Mouse (Mus musculus): ENCODE results near the gene 1700025B11Rik. TPM values are rescaled to one million over a fixed set of nuclear protein-coding genes. Genes with fewer than 3 reads are reported as not detected.
"Not testable (repeated sequence)": the region's sequence is repeated elsewhere in the genome, so short reads cannot be mapped to it uniquely, and the experiment has no call there.

The 1700025B11Rik gene
- not detected in 2 replicates for polyA plus RNA-seq (2016; fragmentation: Nextera tagmentation; extraction: Ambion mirVana)

GRCm38 (mm10) chr15:77561792-77562191 is at the start of gene 1700025B11Rik:
1700025B11Rik (minus strand) TSS chr15:77561892.
- no peak for DNase-seq (ENCODE audit: low spot score)
- Histone ChIP-seq H3K9me3 (replicated peaks) (no peaks in the 10 kb centered on the region), H3K4me1 (no peaks in the 10 kb centered on the region), H3K27ac (replicated peaks) (no peak within 1 kb of the TSS), H3K4me3 (no peak within 1 kb of the TSS), H3K36me3 (no peaks in the 10 kb centered on the region), H3K27me3 (ENCODE audit: low read depth, poor library complexity, severe bottlenecking) (no peaks in the 10 kb centered on the region)

GRCm38 (mm10) chr15:77606069-77606468 is 44.4 kb upstream of the 1700025B11Rik start:
- no peak for DNase-seq (ENCODE audit: low spot score)
- no peak overlapping the region for H3K27ac ChIP-seq (replicated peaks)
- H3K4me1 ChIP-seq = no peaks in the 10 kb centered on the region
- no peaks in the 10 kb centered on the region for H3K27me3 ChIP-seq (ENCODE audit: low read depth, poor library complexity, severe bottlenecking)
- H3K36me3 ChIP-seq = no peaks in the 10 kb centered on the region
- H3K4me3 ChIP-seq = no peak overlapping the region
- 90% methylated on average over 3 of the region's 3 CpGs for WGBS
- no peaks in the 10 kb centered on the region for H3K9me3 ChIP-seq (replicated peaks)

GRCm38 (mm10) chr15:77598958-77599357 is 37.3 kb upstream of the 1700025B11Rik start, which contains the start of gene Gm36245:
Gm36245 (plus strand) TSS chr15:77599258.
- H3K36me3 ChIP-seq = no peaks in the 10 kb centered on the region
- WGBS = 86% methylated on average over 1 of the region's 1 CpGs
- H3K27ac ChIP-seq (replicated peaks) = no peak within 1 kb of the TSS
- H3K4me3 ChIP-seq = no peak within 1 kb of the TSS
- no peaks in the 10 kb centered on the region for H3K4me1 ChIP-seq
- H3K9me3 ChIP-seq (replicated peaks) = no peaks in the 10 kb centered on the region
- no peak for DNase-seq (ENCODE audit: low spot score)
- no peaks in the 10 kb centered on the region for H3K27me3 ChIP-seq (ENCODE audit: low read depth, poor library complexity, severe bottlenecking)

- no peaks in the 10 kb centered on the region for H3K27me3 ChIP-seq (ENCODE audit: low read depth, poor library complexity, severe bottlenecking)
- H3K27ac ChIP-seq (replicated peaks) = no peak overlapping the region
- no peaks in the 10 kb centered on the region for H3K36me3 ChIP-seq
- 73% methylated on average over 3 of the region's 3 CpGs for WGBS
- H3K4me1 ChIP-seq = no peaks in the 10 kb centered on the region
- no peak for DNase-seq (ENCODE audit: low spot score)
- no peak overlapping the region for H3K4me3 ChIP-seq
- H3K9me3 ChIP-seq (replicated peaks) = no peaks in the 10 kb centered on the region
Observed at GRCm38 (mm10) chr15:77598429-77598828, 36.7 kb upstream of the 1700025B11Rik start.

GRCm38 (mm10) chr15:77595961-77596360 is 34.3 kb upstream of the 1700025B11Rik start, which contains the start of gene Apol10b:
Apol10b (minus strand) TSS chr15:77596125.
- Histone ChIP-seq H3K4me3 (no peak within 1 kb of the TSS), H3K36me3 (no peaks in the 10 kb centered on the region), H3K27me3 (ENCODE audit: low read depth, poor library complexity, severe bottlenecking) (no peaks in the 10 kb centered on the region), H3K4me1 (no peaks in the 10 kb centered on the region), H3K27ac (replicated peaks) (no peak within 1 kb of the TSS), H3K9me3 (replicated peaks) (no peaks in the 10 kb centered on the region)
- 72% methylated on average over 5 of the region's 5 CpGs for WGBS
- DNase-seq (ENCODE audit: low spot score) = no peak

GRCm38 (mm10) chr15:77593557-77593956 is 31.9 kb upstream of the 1700025B11Rik start:
- no peaks in the 10 kb centered on the region for H3K4me1 ChIP-seq
- no peaks in the 10 kb centered on the region for H3K27me3 ChIP-seq (ENCODE audit: low read depth, poor library complexity, severe bottlenecking)
- H3K27ac ChIP-seq (replicated peaks) = no peak overlapping the region
- no peak overlapping the region for H3K4me3 ChIP-seq
- WGBS = 88% methylated on average over 1 of the region's 1 CpGs
- H3K36me3 ChIP-seq = no peaks in the 10 kb centered on the region
- no peaks in the 10 kb centered on the region for H3K9me3 ChIP-seq (replicated peaks)
- DNase-seq (ENCODE audit: low spot score) = no peak

GRCm38 (mm10) chr15:77590881-77591280 is 29.2 kb upstream of the 1700025B11Rik start:
- 80% methylated on average over 2 of the region's 2 CpGs for WGBS

GRCm38 (mm10) chr15:77588981-77589380 is 27.3 kb upstream of the 1700025B11Rik start:
- Histone ChIP-seq H3K27ac (replicated peaks) (no peak overlapping the region), H3K9me3 (replicated peaks) (no peaks in the 10 kb centered on the region), H3K27me3 (ENCODE audit: low read depth, poor library complexity, severe bottlenecking) (no peaks in the 10 kb centered on the region)

More at GRCm38 (mm10) chr15:77590881-77591280, 29.2 kb upstream of the 1700025B11Rik start:
- Histone ChIP-seq H3K4me1 (no peaks in the 10 kb centered on the region), H3K27ac (replicated peaks) (no peak overlapping the region), H3K36me3 (no peaks in the 10 kb centered on the region), H3K27me3 (ENCODE audit: low read depth, poor library complexity, severe bottlenecking) (no peaks in the 10 kb centered on the region), H3K4me3 (no peak overlapping the region), H3K9me3 (replicated peaks) (no peaks in the 10 kb centered on the region)
- no peak for DNase-seq (ENCODE audit: low spot score)

GRCm38 (mm10) chr15:77587026-77587425 is 25.3 kb upstream of the 1700025B11Rik start:
- Histone ChIP-seq H3K27me3 (ENCODE audit: low read depth, poor library complexity, severe bottlenecking) (no peaks in the 10 kb centered on the region), H3K36me3 (no peaks in the 10 kb centered on the region), H3K9me3 (replicated peaks) (peaks cover 6% of the 10 kb centered on the region; the same call in 1 of the 2 replicates), H3K4me3 (no peak overlapping the region), H3K27ac (replicated peaks) (no peak overlapping the region), H3K4me1 (no peaks in the 10 kb centered on the region)
- DNase-seq (ENCODE audit: low spot score) = no peak

More at GRCm38 (mm10) chr15:77588981-77589380, 27.3 kb upstream of the 1700025B11Rik start:
- no peak overlapping the region for H3K4me3 ChIP-seq
- no peak for DNase-seq (ENCODE audit: low spot score)
- no peaks in the 10 kb centered on the region for H3K36me3 ChIP-seq
- H3K4me1 ChIP-seq = no peaks in the 10 kb centered on the region

- H3K27ac ChIP-seq (replicated peaks) = no peak overlapping the region
- H3K36me3 ChIP-seq = no peaks in the 10 kb centered on the region
- WGBS = 77% methylated on average over 1 of the region's 1 CpGs
- no peaks in the 10 kb centered on the region for H3K4me1 ChIP-seq
- no peak for DNase-seq (ENCODE audit: low spot score)
- H3K4me3 ChIP-seq = no peak overlapping the region
- no peaks in the 10 kb centered on the region for H3K27me3 ChIP-seq (ENCODE audit: low read depth, poor library complexity, severe bottlenecking)
- peaks cover 6% of the 10 kb centered on the region; the same call in 1 of the 2 replicates for H3K9me3 ChIP-seq (replicated peaks)
Observed at GRCm38 (mm10) chr15:77581681-77582080, 20.0 kb upstream of the 1700025B11Rik start.

- 85% methylated on average over 4 of the region's 4 CpGs for WGBS
- DNase-seq (ENCODE audit: low spot score) = no peak
Observed at GRCm38 (mm10) chr15:77579311-77579710, 17.6 kb upstream of the 1700025B11Rik start.

GRCm38 (mm10) chr15:77578801-77579200 is 17.1 kb upstream of the 1700025B11Rik start:
- Histone ChIP-seq H3K4me3 (no peak overlapping the region), H3K4me1 (no peaks in the 10 kb centered on the region), H3K36me3 (no peaks in the 10 kb centered on the region), H3K27ac (replicated peaks) (no peak overlapping the region), H3K27me3 (ENCODE audit: low read depth, poor library complexity, severe bottlenecking) (no peaks in the 10 kb centered on the region), H3K9me3 (replicated peaks) (peaks cover 6% of the 10 kb centered on the region; the same call in 1 of the 2 replicates)
- no peak for DNase-seq (ENCODE audit: low spot score)
- 92% methylated on average over 2 of the region's 2 CpGs for WGBS

More at GRCm38 (mm10) chr15:77579311-77579710, 17.6 kb upstream of the 1700025B11Rik start:
- Histone ChIP-seq H3K4me3 (no peak overlapping the region), H3K36me3 (no peaks in the 10 kb centered on the region), H3K9me3 (replicated peaks) (peaks cover 6% of the 10 kb centered on the region; the same call in 1 of the 2 replicates), H3K4me1 (no peaks in the 10 kb centered on the region), H3K27ac (replicated peaks) (no peak overlapping the region), H3K27me3 (ENCODE audit: low read depth, poor library complexity, severe bottlenecking) (no peaks in the 10 kb centered on the region)

- Histone ChIP-seq H3K27me3 (ENCODE audit: low read depth, poor library complexity, severe bottlenecking) (no peaks in the 10 kb centered on the region), H3K27ac (replicated peaks) (no peak overlapping the region)
Observed at GRCm38 (mm10) chr15:77563219-77563618, 1.5 kb upstream of the 1700025B11Rik start.

GRCm38 (mm10) chr15:77539221-77539620 is 22.5 kb downstream of the 1700025B11Rik start:
- not testable (repeated sequence) for H3K4me3 ChIP-seq; DNase-seq (ENCODE audit: low spot score)

More at GRCm38 (mm10) chr15:77563219-77563618, 1.5 kb upstream of the 1700025B11Rik start:
- Histone ChIP-seq H3K36me3 (no peaks in the 10 kb centered on the region), H3K4me3 (no peak overlapping the region), H3K9me3 (replicated peaks) (no peaks in the 10 kb centered on the region), H3K4me1 (no peaks in the 10 kb centered on the region)
- no peak for DNase-seq (ENCODE audit: low spot score)

More at GRCm38 (mm10) chr15:77539221-77539620, 22.5 kb downstream of the 1700025B11Rik start:
- H3K9me3 ChIP-seq (replicated peaks); H3K4me1 ChIP-seq; H3K36me3 ChIP-seq; H3K27ac ChIP-seq (replicated peaks); H3K27me3 ChIP-seq (ENCODE audit: low read depth, poor library complexity, severe bottlenecking): not testable (repeated sequence)
- WGBS = 41% methylated on average over 1 of the region's 1 CpGs

Measured in midbrain, embryonic 10.5 days (tissue).